Mouse (Mus musculus) regulatory T cell (primary cell): ENCODE data around the gene Styx.

Experiments
- in situ Hi-C: fragments of 300-600 bp; cut with MboI, MseI; formaldehyde crosslinking; loops from one replicate; pipeline ENCODE4 v1.15.1; 2025; ENCODE audit warnings: high pct_unique_total_duplicates

The Styx gene

GRCm38 (mm10) chr14:45434220-45434619, 83.3 kb downstream of the Styx start:
- in situ Hi-C loops = no loop called here

- in situ Hi-C loops = no loop called here
Measured at GRCm38 (mm10) chr14:45438250-45438930, 87.5 kb downstream of the Styx start.

- in situ Hi-C loops = no loop called here
Measured at GRCm38 (mm10) chr14:45438931-45439275, 88.0 kb downstream of the Styx start.

- in situ Hi-C loops = no loop called here
Measured at GRCm38 (mm10) chr14:45439387-45439786, 88.5 kb downstream of the Styx start.

- in situ Hi-C loops = no loop called here
Measured at GRCm38 (mm10) chr14:45441291-45441690, 90.4 kb downstream of the Styx start.

GRCm38 (mm10) chr14:45442781-45443560, 92.1 kb downstream of the Styx start:
- in situ Hi-C loops = no loop called here

GRCm38 (mm10) chr14:45444870-45445269, 94.0 kb downstream of the Styx start:
- in situ Hi-C loops = no loop called here

- in situ Hi-C loops = no loop called here
Measured at GRCm38 (mm10) chr14:45445445-45445844, 94.6 kb downstream of the Styx start.

- in situ Hi-C loops = no loop called here
Measured at GRCm38 (mm10) chr14:45446777-45447176, 95.9 kb downstream of the Styx start.

- in situ Hi-C loops = no loop called here
Measured at GRCm38 (mm10) chr14:45451090-45451489, 100.2 kb downstream of the Styx start.

- in situ Hi-C loops = no loop called here
Measured at GRCm38 (mm10) chr14:45452148-45452547, 101.3 kb downstream of the Styx start.

- in situ Hi-C loops = no loop called here
Measured at GRCm38 (mm10) chr14:45452861-45453512, 102.1 kb downstream of the Styx start.

- in situ Hi-C loops = no loop called here
Measured at GRCm38 (mm10) chr14:45453538-45454233, 102.8 kb downstream of the Styx start.

GRCm38 (mm10) chr14:45455651-45456501, 105.0 kb downstream of the Styx start:
- in situ Hi-C loops = no loop called here

GRCm38 (mm10) chr14:45456502-45456846, 105.6 kb downstream of the Styx start:
- in situ Hi-C loops = no loop called here

GRCm38 (mm10) chr14:45457003-45457402, 106.1 kb downstream of the Styx start:
- in situ Hi-C loops = no loop called here

GRCm38 (mm10) chr14:45459877-45460276, 109.0 kb downstream of the Styx start:
- in situ Hi-C loops = no loop called here

GRCm38 (mm10) chr14:45460491-45460890, 109.6 kb downstream of the Styx start:
- in situ Hi-C loops = no loop called here

GRCm38 (mm10) chr14:45461945-45462344, 111.1 kb downstream of the Styx start:
- in situ Hi-C loops = no loop called here

GRCm38 (mm10) chr14:45462374-45462773, 111.5 kb downstream of the Styx start:
- in situ Hi-C loops = no loop called here

GRCm38 (mm10) chr14:45462875-45463475, 112.1 kb downstream of the Styx start:
- in situ Hi-C loops = no loop called here
